Mouse (Mus musculus) cortical plate, adult 2 months (tissue): ENCODE data around the gene Kbtbd6. TPM values are rescaled to one million over a fixed set of nuclear protein-coding genes. Genes with fewer than 3 reads are reported as not detected.

Source experiments
- H3K27ac ChIP-seq: fragments of 200-500 bp; 2 replicates; pipeline ENCODE4 v1.5.1; 2012; ENCODE audit warnings: low read length, control low read depth, inconsistent platforms; ENCODE audit not compliant: insufficient read depth
- H3K4me1 ChIP-seq: fragments of 200-500 bp; 2 replicates; pipeline ENCODE4 v1.6.1; 2011; ENCODE audit warnings: low read length; ENCODE audit not compliant: control insufficient read depth, insufficient read depth
- H3K4me3 ChIP-seq: fragments of 200-500 bp; 2 replicates; pipeline ENCODE4 v1.5.1; 2011; ENCODE audit warnings: mild to moderate bottlenecking, low read length, control low read depth; ENCODE audit not compliant: insufficient read depth
- CTCF ChIP-seq: fragments of 200-500 bp; IDR thresholded peaks from 2 replicates; pipeline ENCODE4 v1.5.1; 2011; ENCODE audit warnings: mild to moderate bottlenecking, control low read depth, low read length; ENCODE audit not compliant: insufficient read depth; ENCODE audit errors: extremely low read depth
- POLR2A ChIP-seq: fragments of 200-500 bp; IDR thresholded peaks from 2 replicates; pipeline ENCODE4 v1.6.1; 2011; ENCODE audit warnings: mild to moderate bottlenecking, low read length, control low read depth; ENCODE audit not compliant: insufficient read depth; ENCODE audit errors: extremely low read depth
- polyA plus RNA-seq: library from polyadenylated mRNA; depleted of rRNA; stranded (reverse); fragments of >200 nt; gene quantifications from 2 replicates; pipeline ENCODE4 v1.2.3, GENCODE M21; 2012

Kbtbd6 gene
- polyA plus RNA-seq, 1 experiment = 0.86 TPM

GRCm38 (mm10) chr14:79480624-79481338 lies 29.1 kb downstream of the Kbtbd6 start, which contains the start of gene Elf1:
Gene Elf1 (plus strand): TSS chr14:79481194.
- H3K4me1 ChIP-seq = peaks cover 8% of the 10 kb centered on the region
- peak within 1 kb of the TSS; percentile 99 for H3K27ac ChIP-seq
- H3K4me3 ChIP-seq = peak within 1 kb of the TSS; percentile 52
- TF ChIP-seq POLR2A = no peak
- TF ChIP-seq CTCF = no peak

GRCm38 (mm10) chr14:79481339-79482151 lies 29.9 kb downstream of the Kbtbd6 start, which contains the start of gene Wbp4:
Gene Wbp4 (minus strand): TSS chr14:79481520.
- Histone ChIP-seq H3K27ac (peak within 1 kb of the TSS; percentile 99), H3K4me3 (peak within 1 kb of the TSS; percentile 52), H3K4me1 (peaks cover 8% of the 10 kb centered on the region)
- no peak for TF ChIP-seq CTCF
- peak; percentile 49; the same call in 1 of the 2 replicates for TF ChIP-seq POLR2A

- peak overlapping the region; percentile 23; the same call in 1 of the 2 replicates for H3K27ac ChIP-seq
- peak overlapping the region; percentile 52 for H3K4me3 ChIP-seq
- TF ChIP-seq POLR2A (0 out of 2 replicates have a peak, but pooled peaks have one; percentile 24), CTCF (no peak)
- peaks cover 8% of the 10 kb centered on the region for H3K4me1 ChIP-seq
Observed at GRCm38 (mm10) chr14:79482251-79482661, 30.6 kb downstream of the Kbtbd6 start.

- peak overlapping the region; percentile 52 for H3K4me3 ChIP-seq
- H3K27ac ChIP-seq = peak overlapping the region; percentile 23; the same call in 1 of the 2 replicates
- H3K4me1 ChIP-seq = peaks cover 8% of the 10 kb centered on the region
- TF ChIP-seq CTCF (no peak), POLR2A (no peak)
Observed at GRCm38 (mm10) chr14:79482747-79483355, 31.2 kb downstream of the Kbtbd6 start.

- no peak overlapping the region for H3K27ac ChIP-seq
- H3K4me3 ChIP-seq = no peak overlapping the region; the same call in 1 of the 2 replicates
- H3K4me1 ChIP-seq = peaks cover 8% of the 10 kb centered on the region
- TF ChIP-seq POLR2A = no peak
- no peak for TF ChIP-seq CTCF
Observed at GRCm38 (mm10) chr14:79483611-79484120, 32.0 kb downstream of the Kbtbd6 start.

GRCm38 (mm10) chr14:79486617-79486992 lies 35.0 kb downstream of the Kbtbd6 start:
- Histone ChIP-seq H3K27ac (no peak overlapping the region), H3K4me1 (peaks cover 4% of the 10 kb centered on the region; the same call in 1 of the 2 replicates), H3K4me3 (no peak overlapping the region; the same call in 1 of the 2 replicates)
- TF ChIP-seq POLR2A (no peak), CTCF (no peak)

- H3K4me1 ChIP-seq = peaks cover 4% of the 10 kb centered on the region; the same call in 1 of the 2 replicates
- no peak for TF ChIP-seq CTCF
- H3K27ac ChIP-seq = no peak overlapping the region; the same call in 1 of the 2 replicates
- peak overlapping the region; percentile 27 for H3K4me3 ChIP-seq
Observed at GRCm38 (mm10) chr14:79486993-79487731, 35.5 kb downstream of the Kbtbd6 start.

- no peak overlapping the region for H3K27ac ChIP-seq
- H3K4me1 ChIP-seq = no peaks in the 10 kb centered on the region
- TF ChIP-seq POLR2A = no peak
- no peak overlapping the region for H3K4me3 ChIP-seq
Observed at GRCm38 (mm10) chr14:79488531-79488930, 36.9 kb downstream of the Kbtbd6 start.
